Mouse (Mus musculus) ES-E14 (cell line): Measurements from ENCODE around the gene Gdap2.

Experiments
- CHD2 ChIP-seq: IDR thresholded peaks from 2 replicates; pipeline ENCODE4 v1.6.1; 2014; ENCODE audit warnings: mild to moderate bottlenecking, low read depth, low read length, inconsistent platforms
- HCFC1 ChIP-seq: IDR thresholded peaks from 2 replicates; pipeline ENCODE4 v1.6.1; 2012; ENCODE audit warnings: low read length, inconsistent platforms, borderline replicate concordance; ENCODE audit not compliant: insufficient read depth
- MAFK ChIP-seq: IDR thresholded peaks from 2 replicates; pipeline ENCODE4 v1.6.1; 2014; ENCODE audit warnings: mild to moderate bottlenecking, low read depth, low read length, inconsistent platforms; ENCODE audit not compliant: insufficient read depth
- ZC3H11A ChIP-seq: IDR thresholded peaks from 2 replicates; pipeline ENCODE4 v1.6.1; 2012; ENCODE audit warnings: low read depth, mild to moderate bottlenecking, inconsistent platforms, low read length, borderline replicate concordance
- ZNF384 ChIP-seq: IDR thresholded peaks from 2 replicates; pipeline ENCODE4 v1.6.1; 2012; ENCODE audit warnings: low read depth, low read length, inconsistent platforms

- TF ChIP-seq ZNF384 (no peak), HCFC1 (no peak), CHD2 (no peak), ZC3H11A (no peak), MAFK (no peak)
These were observed 39.7 kb upstream of the Gdap2 start for GRCm38 (mm10) chr3:100122445-100122844.
